Mouse (Mus musculus): ENCODE data around the gene Naa15. TPM values are rescaled to one million over a fixed set of nuclear protein-coding genes. Genes with fewer than 3 reads are reported as not detected.

Gene Naa15
- polyA plus RNA-seq (2012; rRNA removed): 2.1 and 3.9 TPM in 2 replicates

DNA sequence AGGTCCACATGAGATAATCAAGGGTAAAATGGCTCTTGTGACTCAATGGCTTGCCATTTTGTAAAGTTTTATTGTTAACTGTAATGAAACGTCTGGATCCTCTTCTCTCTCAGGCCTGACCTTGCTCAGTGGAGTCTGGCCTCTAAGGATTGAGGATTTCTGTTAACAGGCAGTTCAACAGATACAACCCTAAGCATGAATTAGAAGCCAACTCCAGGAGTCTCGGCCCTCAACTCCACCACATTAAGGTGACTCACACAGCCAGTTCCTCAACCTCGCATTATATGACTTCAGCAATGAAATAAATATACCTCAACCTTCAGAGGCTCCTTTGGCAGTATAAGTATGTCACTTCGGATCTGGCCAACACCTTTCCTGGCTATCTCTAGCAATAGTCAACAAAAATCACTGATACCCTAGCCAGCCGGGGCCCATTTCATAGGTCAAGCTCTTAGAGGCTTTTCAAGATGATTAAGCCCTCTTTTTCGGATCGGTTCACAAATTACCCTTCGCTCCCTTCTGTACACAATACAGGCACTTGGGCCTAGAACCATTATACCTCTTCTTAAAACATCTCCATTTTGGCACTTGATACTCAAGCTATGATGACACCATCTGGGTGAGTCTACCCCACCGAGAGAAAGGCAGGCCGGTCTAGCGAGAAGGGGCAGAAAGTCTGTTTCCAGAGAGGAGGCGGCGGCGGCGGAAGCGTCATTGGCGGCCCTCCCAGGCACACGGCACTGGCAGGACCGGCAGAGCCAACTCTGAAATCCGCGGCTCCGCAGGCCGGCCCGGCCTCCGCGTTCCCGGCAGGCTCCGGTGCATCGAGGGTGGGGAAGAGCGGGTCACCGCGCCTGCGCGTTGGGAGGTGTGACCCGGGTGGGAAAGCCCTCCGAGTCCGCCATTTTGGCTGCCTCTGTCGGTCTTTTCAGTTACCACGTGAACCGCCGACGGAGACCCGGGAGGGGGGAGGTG lies at the start of gene Naa15:
Gene Naa15 (plus strand): TSS at position 51 of the 975 bp plus-strand sequence.
- peaks cover 10% of the 10 kb centered on the region for H3K4me1 ChIP-seq (ENCODE audit: control insufficient read depth, insufficient read depth, low read length)
- TF ChIP-seq POLR2A (IDR thresholded peaks at IDR 0.05; ENCODE audit: borderline replicate concordance, extremely low read depth, low read depth, low read length) (peak; percentile 42; the same call in 1 of the 2 replicates), CTCF (IDR thresholded peaks at IDR 0.05; ENCODE audit: insufficient read depth, low read length) (no peak)
- WGBS: 3% methylated on average over 43 of the region's 43 CpGs
- peak within 1 kb of the TSS; percentile 99 for H3K4me3 ChIP-seq (replicated peaks; ENCODE audit: extremely low read depth, low read depth, low read length)
- peak; percentile 91 for DNase-seq

DNA sequence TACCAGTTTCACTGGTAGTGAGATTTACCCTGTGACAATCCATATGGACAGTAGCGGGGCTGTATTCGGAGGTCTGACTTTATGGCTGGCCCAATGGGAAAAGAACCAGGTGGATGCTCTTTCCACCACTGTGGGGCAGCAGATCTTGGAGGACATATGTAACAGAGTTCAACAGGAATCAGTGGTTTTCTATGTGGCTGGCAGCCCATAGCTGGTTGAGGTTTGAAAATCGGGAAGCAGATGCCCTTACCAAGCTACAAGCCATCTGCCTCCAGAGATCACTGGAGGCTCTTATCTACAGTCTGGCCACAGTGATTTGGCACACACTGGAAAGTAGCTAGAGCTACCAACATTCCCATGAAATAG lies 49.4 kb upstream of the Naa15 start:
- 7% methylated on average over 3 of the region's 3 CpGs for WGBS
- Histone ChIP-seq H3K4me1 (ENCODE audit: control insufficient read depth, insufficient read depth, low read length) (peaks cover 3% of the 10 kb centered on the region; the same call in 1 of the 2 replicates), H3K4me3 (replicated peaks; ENCODE audit: extremely low read depth, low read depth, low read length) (no peak overlapping the region)
- TF ChIP-seq POLR2A (IDR thresholded peaks at IDR 0.05; ENCODE audit: borderline replicate concordance, extremely low read depth, low read depth, low read length): no peak
- no peak for TF ChIP-seq CTCF (IDR thresholded peaks at IDR 0.05; ENCODE audit: insufficient read depth, low read length)
- DNase-seq: no peak

DNA sequence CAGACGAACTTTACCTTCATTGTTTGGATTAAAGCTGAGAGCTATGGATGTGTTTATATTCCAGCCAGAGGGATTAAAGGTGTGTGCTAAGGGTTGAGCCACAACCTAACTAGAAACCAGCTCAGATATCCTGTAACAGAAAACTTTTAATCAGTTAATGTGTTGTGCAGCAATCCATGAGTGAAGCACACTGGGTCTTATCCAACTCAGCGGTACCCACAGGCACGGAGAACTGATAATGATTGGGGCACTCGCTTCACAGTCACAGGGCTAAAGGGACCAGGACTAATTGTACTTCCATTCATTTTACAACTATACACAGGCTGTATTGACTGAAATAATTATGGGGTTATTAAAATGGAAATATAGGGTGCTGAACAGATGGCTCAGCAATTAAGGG lies 48.0 kb upstream of the Naa15 start:
- Histone ChIP-seq H3K4me1 (ENCODE audit: control insufficient read depth, insufficient read depth, low read length) (peaks cover 3% of the 10 kb centered on the region; the same call in 1 of the 2 replicates), H3K4me3 (replicated peaks; ENCODE audit: extremely low read depth, low read depth, low read length) (no peak overlapping the region)
- TF ChIP-seq CTCF (IDR thresholded peaks at IDR 0.05; ENCODE audit: insufficient read depth, low read length): no peak
- no peak for TF ChIP-seq POLR2A (IDR thresholded peaks at IDR 0.05; ENCODE audit: borderline replicate concordance, extremely low read depth, low read depth, low read length)
- DNase-seq: no peak
- 61% methylated on average over 4 of the region's 4 CpGs for WGBS

DNA sequence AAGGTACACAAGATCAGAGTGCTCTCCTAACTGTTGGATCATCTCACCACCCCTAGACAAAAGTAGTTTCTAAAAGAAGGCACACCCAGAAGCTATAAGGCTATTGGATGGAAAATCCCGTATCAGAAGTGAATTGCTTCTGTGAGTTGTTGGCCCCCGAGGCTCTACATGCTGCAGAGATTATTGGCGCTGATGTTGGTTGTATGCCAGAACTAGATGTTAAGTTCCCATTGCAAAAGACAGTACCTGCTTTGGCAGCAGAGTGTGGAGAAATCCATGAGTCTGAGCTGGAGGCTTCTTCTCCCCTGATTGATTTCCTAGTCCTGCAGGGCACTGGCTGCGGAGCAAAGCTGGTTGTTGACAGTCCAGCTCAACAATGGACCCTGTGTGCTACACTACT lies 46.9 kb upstream of the Naa15 start:
- peaks cover 3% of the 10 kb centered on the region; the same call in 1 of the 2 replicates for H3K4me1 ChIP-seq (ENCODE audit: control insufficient read depth, insufficient read depth, low read length)
- DNase-seq: no peak
- WGBS: 73% methylated on average over 4 of the region's 4 CpGs
- H3K4me3 ChIP-seq (replicated peaks; ENCODE audit: extremely low read depth, low read depth, low read length): no peak overlapping the region
- no peak for TF ChIP-seq POLR2A (IDR thresholded peaks at IDR 0.05; ENCODE audit: borderline replicate concordance, extremely low read depth, low read depth, low read length)
- no peak for TF ChIP-seq CTCF (IDR thresholded peaks at IDR 0.05; ENCODE audit: insufficient read depth, low read length)

DNA sequence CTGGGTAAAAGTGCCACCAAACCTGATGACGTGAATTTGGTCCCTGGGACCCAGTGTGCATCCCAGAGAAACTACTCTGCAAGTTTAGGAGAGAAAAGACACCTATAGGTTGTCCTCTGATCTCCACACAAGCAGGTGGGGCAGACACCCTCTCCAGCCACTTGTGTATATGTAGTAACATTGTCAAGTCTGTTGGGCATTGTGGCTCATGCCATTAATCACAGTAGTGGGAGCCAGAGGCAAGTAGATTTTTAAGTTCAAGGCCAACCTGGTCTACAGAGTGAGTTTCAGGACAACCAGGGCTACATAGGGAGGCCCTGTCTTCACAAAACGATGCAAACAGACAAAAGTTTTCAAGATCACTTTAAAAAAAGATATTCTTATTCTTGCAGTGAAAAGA lies 43.1 kb upstream of the Naa15 start:
- whole genome bisulfite sequencing: 77% methylated on average over 2 of the region's 2 CpGs
- no peak overlapping the region for H3K4me3 ChIP-seq (replicated peaks; ENCODE audit: extremely low read depth, low read depth, low read length)
- H3K4me1 ChIP-seq (ENCODE audit: control insufficient read depth, insufficient read depth, low read length): 0 out of 2 replicates have a peak, but pooled peaks cover 2% of the 10 kb centered on the region
- no peak for DNase-seq
- no peak for TF ChIP-seq CTCF (IDR thresholded peaks at IDR 0.05; ENCODE audit: insufficient read depth, low read length)
- no peak for TF ChIP-seq POLR2A (IDR thresholded peaks at IDR 0.05; ENCODE audit: borderline replicate concordance, extremely low read depth, low read depth, low read length)

DNA sequence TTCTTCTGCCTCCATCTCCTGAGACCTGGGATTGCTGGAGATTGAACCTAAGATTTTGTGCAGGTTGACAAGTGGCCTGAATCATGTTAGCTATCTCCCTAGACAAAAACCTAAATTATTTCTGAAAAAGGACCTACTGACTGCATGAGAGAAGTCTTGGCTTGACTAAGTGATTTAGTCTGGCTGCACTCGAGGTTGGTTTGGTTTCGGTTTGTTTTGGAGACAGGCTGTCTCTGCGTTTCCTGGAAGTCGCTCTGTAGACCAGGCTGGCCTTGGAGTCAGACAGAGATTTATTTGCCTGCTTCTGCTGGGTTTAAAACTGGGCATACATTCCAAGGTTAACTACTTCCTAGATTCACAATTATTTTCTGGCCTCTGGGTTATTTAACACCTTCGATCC lies 42.1 kb upstream of the Naa15 start:
- Histone ChIP-seq H3K4me3 (replicated peaks; ENCODE audit: extremely low read depth, low read depth, low read length) (no peak overlapping the region), H3K4me1 (ENCODE audit: control insufficient read depth, insufficient read depth, low read length) (0 out of 2 replicates have a peak, but pooled peaks cover 2% of the 10 kb centered on the region)
- DNase-seq: no peak
- 36% methylated on average over 5 of the region's 5 CpGs for WGBS
- TF ChIP-seq POLR2A (IDR thresholded peaks at IDR 0.05; ENCODE audit: borderline replicate concordance, extremely low read depth, low read depth, low read length) (no peak), CTCF (IDR thresholded peaks at IDR 0.05; ENCODE audit: insufficient read depth, low read length) (no peak)

DNA sequence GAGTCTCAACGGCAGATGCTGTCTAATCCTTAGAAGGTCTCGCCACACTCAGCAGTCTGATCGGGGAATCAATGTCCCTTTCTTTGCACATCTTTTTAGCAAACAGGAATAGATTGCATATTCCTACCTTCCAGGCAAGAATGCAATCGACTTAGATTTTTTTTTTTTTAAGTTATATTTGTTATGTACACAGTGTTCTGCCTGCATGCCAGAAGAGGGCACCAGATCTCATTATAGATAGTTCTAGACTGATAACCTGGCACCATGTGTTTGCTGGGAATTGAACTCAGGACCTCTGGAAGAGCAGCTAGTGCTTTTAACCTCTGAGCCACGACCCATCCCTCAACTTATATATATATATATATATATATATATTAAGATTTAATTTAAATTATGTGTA lies 41.4 kb upstream of the Naa15 start:
- no peak for DNase-seq
- TF ChIP-seq CTCF (IDR thresholded peaks at IDR 0.05; ENCODE audit: insufficient read depth, low read length) (no peak), POLR2A (IDR thresholded peaks at IDR 0.05; ENCODE audit: borderline replicate concordance, extremely low read depth, low read depth, low read length) (no peak)
- Histone ChIP-seq H3K4me3 (replicated peaks; ENCODE audit: extremely low read depth, low read depth, low read length) (no peak overlapping the region), H3K4me1 (ENCODE audit: control insufficient read depth, insufficient read depth, low read length) (0 out of 2 replicates have a peak, but pooled peaks cover 2% of the 10 kb centered on the region)
- WGBS: 67% methylated on average over 5 of the region's 5 CpGs

DNA sequence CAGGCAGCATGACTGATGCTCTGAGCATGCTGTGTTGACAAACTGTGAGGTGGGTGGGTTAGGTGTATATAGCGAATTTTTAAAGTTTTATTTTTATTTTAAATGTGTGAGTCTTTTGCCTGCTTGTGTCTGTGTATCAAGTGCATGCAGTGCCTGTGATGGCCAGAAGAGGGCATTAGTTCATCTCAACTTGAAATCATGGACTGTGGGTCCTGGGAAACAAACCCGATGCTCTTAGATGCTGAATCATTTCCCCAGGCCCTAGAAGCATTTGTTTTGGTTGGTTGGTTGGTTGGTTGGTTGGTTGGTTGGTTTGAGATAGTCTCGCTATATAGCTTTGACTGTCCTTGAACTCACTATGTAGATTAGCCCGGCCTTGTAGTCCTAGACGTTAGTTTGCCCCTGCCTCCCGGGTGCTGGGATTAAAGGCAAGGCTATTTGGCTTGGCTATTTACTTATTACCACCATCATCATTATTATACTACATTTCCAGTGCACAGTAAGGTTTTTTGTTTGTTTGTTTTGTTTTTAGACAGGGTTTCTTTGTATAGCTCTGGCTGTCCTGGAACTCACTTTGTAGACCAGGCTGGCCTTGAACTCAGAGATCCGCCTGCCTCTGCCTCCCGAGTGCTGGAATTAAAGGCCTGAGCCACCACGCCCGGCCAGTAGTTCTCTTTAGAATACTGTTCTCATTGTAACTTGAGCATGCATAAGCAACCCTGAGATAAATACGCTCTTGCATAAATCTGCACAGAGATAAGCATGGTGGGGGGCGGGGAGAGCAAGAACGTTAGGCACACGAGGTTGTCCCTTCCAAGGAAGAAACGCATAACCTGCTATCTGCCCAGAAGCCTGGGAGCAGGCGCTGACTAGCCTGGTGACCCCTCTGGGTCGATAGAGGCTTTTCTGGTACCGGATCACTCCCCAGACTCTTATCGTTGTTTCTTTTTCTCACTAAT lies 39.4 kb upstream of the Naa15 start:
- WGBS: 81% methylated on average over 19 of the region's 19 CpGs
- Histone ChIP-seq H3K4me1 (ENCODE audit: control insufficient read depth, insufficient read depth, low read length) (0 out of 2 replicates have a peak, but pooled peaks cover 2% of the 10 kb centered on the region), H3K4me3 (replicated peaks; ENCODE audit: extremely low read depth, low read depth, low read length) (no peak overlapping the region)
- DNase-seq: peak; percentile 45
- TF ChIP-seq POLR2A (IDR thresholded peaks at IDR 0.05; ENCODE audit: borderline replicate concordance, extremely low read depth, low read depth, low read length) (no peak), CTCF (IDR thresholded peaks at IDR 0.05; ENCODE audit: insufficient read depth, low read length) (peak; percentile 47)
